Mouse (Mus musculus): ENCODE measurements around the gene Tmem37. TPM values are rescaled to one million over a fixed set of nuclear protein-coding genes. Genes with fewer than 3 reads are reported as not detected.

The Tmem37 gene
- polyA plus RNA-seq, 1 experiment from 2014 or later: 51.3 TPM

- H3K36me3 ChIP-seq: no peaks in the 10 kb centered on the region
- H3K4me1 ChIP-seq (replicated peaks): 0 out of 2 replicates have a peak, but pooled peaks cover 4% of the 10 kb centered on the region
- no peaks in the 10 kb centered on the region for H3K9me3 ChIP-seq
- no peaks in the 10 kb centered on the region for H3K27me3 ChIP-seq (replicated peaks)
- 28% methylated on average over 5 of the region's 5 CpGs for WGBS
- H3K27ac ChIP-seq: no peak overlapping the region
- no peak overlapping the region for H3K4me2 ChIP-seq (replicated peaks)
- H3K9ac ChIP-seq: no peak overlapping the region
- ATAC-seq: no peak
- H3K4me3 ChIP-seq (replicated peaks): no peak overlapping the region
These were observed 15.3 kb upstream of the Tmem37 start for GRCm38 (mm10) chr1:120089180-120089579.

DNA sequence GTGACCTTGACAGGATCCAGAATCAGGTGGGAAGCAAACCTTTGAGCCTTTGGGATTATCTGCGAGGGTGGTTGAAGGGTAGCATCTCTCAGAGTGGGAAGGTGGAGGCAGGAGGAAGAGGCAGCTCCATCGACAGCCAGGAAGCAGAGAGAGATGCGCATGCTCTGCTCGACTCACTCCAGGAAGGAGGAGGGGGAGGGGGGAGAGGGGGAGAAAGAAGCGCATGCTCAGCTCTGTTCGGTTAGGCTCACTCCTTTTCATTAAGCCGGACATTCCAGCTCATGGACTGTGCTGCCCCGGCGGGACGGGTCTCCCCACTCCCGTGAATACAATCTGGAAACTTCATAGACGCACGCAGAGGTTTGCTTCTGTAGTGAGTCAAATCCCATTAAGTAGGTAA lies 12.8 kb upstream of the Tmem37 start:
- Histone ChIP-seq H3K9ac (no peak overlapping the region), H3K36me3 (no peaks in the 10 kb centered on the region), H3K27ac (no peak overlapping the region), H3K4me3 (replicated peaks) (no peak overlapping the region), H3K4me2 (replicated peaks) (no peak overlapping the region), H3K4me1 (replicated peaks) (0 out of 2 replicates have a peak, but pooled peaks cover 8% of the 10 kb centered on the region), H3K9me3 (no peaks in the 10 kb centered on the region), H3K27me3 (replicated peaks) (no peaks in the 10 kb centered on the region)
- WGBS: 59% methylated on average over 13 of the region's 13 CpGs
- no peak for ATAC-seq

- Histone ChIP-seq H3K36me3 (no peaks in the 10 kb centered on the region), H3K27ac (0 out of 2 replicates have a peak overlapping the region, but pooled peaks have one; percentile 17), H3K27me3 (replicated peaks) (no peaks in the 10 kb centered on the region), H3K4me3 (replicated peaks) (no peak overlapping the region), H3K4me1 (replicated peaks) (0 out of 2 replicates have a peak, but pooled peaks cover 8% of the 10 kb centered on the region), H3K9ac (no peak overlapping the region), H3K9me3 (no peaks in the 10 kb centered on the region), H3K4me2 (replicated peaks) (no peak overlapping the region)
- WGBS: 54% methylated on average over 3 of the region's 3 CpGs
- ATAC-seq: peak; percentile 18; the same call in 1 of the 2 replicates
These were observed 11.8 kb upstream of the Tmem37 start for GRCm38 (mm10) chr1:120085696-120086095.

GRCm38 (mm10) chr1:120083921-120084517 lies 10.1 kb upstream of the Tmem37 start:
- no peaks in the 10 kb centered on the region for H3K36me3 ChIP-seq
- WGBS: 28% methylated on average over 5 of the region's 5 CpGs
- H3K27me3 ChIP-seq (replicated peaks): no peaks in the 10 kb centered on the region
- ATAC-seq: peak; percentile 77
- H3K4me3 ChIP-seq (replicated peaks): no peak overlapping the region
- H3K4me2 ChIP-seq (replicated peaks): peak overlapping the region; percentile 45
- H3K9ac ChIP-seq: no peak overlapping the region
- H3K27ac ChIP-seq: peak overlapping the region; percentile 83
- 0 out of 2 replicates have a peak, but pooled peaks cover 8% of the 10 kb centered on the region for H3K4me1 ChIP-seq (replicated peaks)
- H3K9me3 ChIP-seq: no peaks in the 10 kb centered on the region

DNA sequence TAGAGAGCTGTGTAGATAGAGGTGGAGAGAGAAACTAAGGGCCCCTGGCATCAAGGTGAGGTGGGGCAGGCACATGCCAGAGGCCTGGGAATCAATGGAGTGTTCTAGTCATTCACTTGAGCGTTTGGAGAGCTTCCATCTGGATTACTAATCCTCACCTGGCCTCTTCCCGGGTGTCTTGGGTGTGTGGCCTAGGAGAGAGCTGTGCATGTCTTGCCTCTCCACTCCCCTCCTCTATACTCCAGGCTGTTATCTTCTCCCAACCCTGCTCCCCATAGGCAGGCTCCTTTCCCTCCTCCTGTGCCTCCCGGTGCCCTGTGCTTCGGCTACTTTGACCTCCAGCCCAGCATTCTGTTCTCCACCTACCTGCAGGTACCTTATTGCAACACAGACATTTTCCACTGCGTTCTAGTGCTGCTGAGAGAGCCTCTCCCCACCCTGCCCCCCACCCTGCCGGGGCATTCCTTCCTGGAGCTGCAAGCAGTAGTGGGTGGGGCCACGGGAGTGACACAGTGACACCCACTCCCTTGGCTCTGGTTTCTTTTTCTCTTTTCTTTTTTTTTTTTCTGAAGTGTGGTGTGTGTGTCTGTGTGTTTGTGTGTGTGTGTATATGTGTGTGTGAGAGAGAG lies 9.2 kb upstream of the Tmem37 start:
- H3K27ac ChIP-seq: peak overlapping the region; percentile 83
- 10% methylated on average over 7 of the region's 7 CpGs for WGBS
- no peaks in the 10 kb centered on the region for H3K27me3 ChIP-seq (replicated peaks)
- ATAC-seq: peak; percentile 87
- H3K4me3 ChIP-seq (replicated peaks): no peak overlapping the region
- H3K4me1 ChIP-seq (replicated peaks): 0 out of 2 replicates have a peak, but pooled peaks cover 8% of the 10 kb centered on the region
- H3K4me2 ChIP-seq (replicated peaks): peak overlapping the region; percentile 45
- H3K9me3 ChIP-seq: no peaks in the 10 kb centered on the region
- H3K36me3 ChIP-seq: no peaks in the 10 kb centered on the region
- H3K9ac ChIP-seq: no peak overlapping the region

DNA sequence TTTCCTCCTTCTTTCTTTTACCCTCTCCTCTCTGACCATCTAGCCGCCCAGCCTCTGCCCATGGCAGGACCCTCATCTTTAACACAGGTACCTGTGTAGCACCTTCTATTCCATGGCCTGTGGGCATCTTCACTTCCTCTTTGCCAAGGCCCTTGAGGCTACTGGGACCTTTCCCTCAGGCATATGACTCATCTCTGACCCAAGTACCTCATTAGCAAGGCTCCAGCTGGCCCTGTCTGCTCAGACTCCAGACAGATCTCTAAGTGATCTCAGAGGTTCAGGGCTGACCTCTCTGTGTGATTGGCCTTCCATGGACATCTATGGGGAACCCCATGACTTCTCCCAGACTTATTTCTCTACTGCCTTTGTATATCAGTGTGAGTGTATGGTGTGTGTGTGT lies 6.8 kb upstream of the Tmem37 start:
- no peaks in the 10 kb centered on the region for H3K36me3 ChIP-seq
- WGBS: 88% methylated on average over 1 of the region's 1 CpGs

GRCm38 (mm10) chr1:120077746-120078410 lies 4.0 kb upstream of the Tmem37 start:
- Histone ChIP-seq H3K9ac (no peak overlapping the region), H3K36me3 (no peaks in the 10 kb centered on the region), H3K27ac (no peak overlapping the region), H3K4me1 (replicated peaks) (peaks cover 15% of the 10 kb centered on the region), H3K4me2 (replicated peaks) (no peak overlapping the region), H3K9me3 (no peaks in the 10 kb centered on the region), H3K27me3 (replicated peaks) (no peaks in the 10 kb centered on the region), H3K4me3 (replicated peaks) (no peak overlapping the region)
- 31% methylated on average over 9 of the region's 9 CpGs for WGBS
- ATAC-seq: no peak

More for the DNA sequence above, 6.8 kb upstream of the Tmem37 start:
- H3K4me3 ChIP-seq (replicated peaks): no peak overlapping the region
- H3K9ac ChIP-seq: no peak overlapping the region
- H3K27ac ChIP-seq: no peak overlapping the region
- no peak for ATAC-seq
- no peaks in the 10 kb centered on the region for H3K27me3 ChIP-seq (replicated peaks)
- H3K9me3 ChIP-seq: no peaks in the 10 kb centered on the region
- H3K4me1 ChIP-seq (replicated peaks): 0 out of 2 replicates have a peak, but pooled peaks cover 8% of the 10 kb centered on the region
- H3K4me2 ChIP-seq (replicated peaks): no peak overlapping the region

DNA sequence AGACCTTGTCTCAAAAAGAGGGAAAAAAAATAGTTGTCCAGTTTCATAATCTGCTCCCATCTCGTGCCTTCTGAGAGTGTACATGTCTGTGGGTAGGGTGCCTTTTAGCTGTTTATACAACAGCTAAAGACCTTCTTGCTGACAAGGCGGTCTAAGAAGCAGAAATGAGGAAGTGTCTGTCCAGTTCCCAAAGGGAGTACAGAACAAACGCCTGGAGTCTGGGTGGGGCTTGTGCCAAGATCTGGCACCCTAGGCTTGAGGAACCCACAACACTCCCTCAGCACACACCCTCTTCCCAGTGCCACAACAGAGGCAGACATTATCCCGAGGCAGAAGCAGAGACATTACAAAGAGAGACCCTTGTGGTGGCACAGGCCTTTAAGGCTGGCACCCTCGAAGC lies 1.6 kb upstream of the Tmem37 start:
- H3K4me2 ChIP-seq (replicated peaks): no peak overlapping the region
- H3K4me3 ChIP-seq (replicated peaks): no peak overlapping the region
- ATAC-seq: no peak
- H3K4me1 ChIP-seq (replicated peaks): peaks cover 20% of the 10 kb centered on the region
- H3K9me3 ChIP-seq: no peaks in the 10 kb centered on the region
- no peak overlapping the region for H3K27ac ChIP-seq
- no peak overlapping the region for H3K9ac ChIP-seq
- no peaks in the 10 kb centered on the region for H3K27me3 ChIP-seq (replicated peaks)
- WGBS: 66% methylated on average over 5 of the region's 5 CpGs
- H3K36me3 ChIP-seq: no peaks in the 10 kb centered on the region

DNA sequence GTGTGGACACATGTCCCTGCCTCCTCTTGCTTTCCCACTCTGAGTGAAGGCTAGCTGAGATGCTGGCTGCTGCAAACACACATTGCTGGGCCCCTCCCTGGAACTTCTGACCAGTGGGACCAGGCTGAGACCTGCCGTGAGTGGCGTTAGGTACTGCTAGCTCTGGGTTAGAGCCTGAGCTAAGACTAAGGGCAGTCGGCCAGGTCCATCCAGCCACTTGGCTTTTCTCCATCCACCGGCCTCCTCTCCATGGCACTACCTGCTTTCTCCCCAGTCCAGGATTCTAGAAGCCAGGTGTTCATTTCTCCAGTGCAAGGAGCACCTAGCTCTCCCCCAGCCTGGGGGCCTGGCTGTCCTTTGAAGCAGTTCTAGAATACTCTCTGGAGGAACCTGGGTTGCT lies 1.1 kb upstream of the Tmem37 start:
- Histone ChIP-seq H3K4me1 (replicated peaks) (peaks cover 24% of the 10 kb centered on the region), H3K4me3 (replicated peaks) (no peak overlapping the region), H3K27ac (no peak overlapping the region), H3K9ac (no peak overlapping the region), H3K4me2 (replicated peaks) (no peak overlapping the region), H3K27me3 (replicated peaks) (no peaks in the 10 kb centered on the region), H3K9me3 (no peaks in the 10 kb centered on the region), H3K36me3 (no peaks in the 10 kb centered on the region)
- no peak for ATAC-seq
- WGBS: 71% methylated on average over 4 of the region's 4 CpGs

DNA sequence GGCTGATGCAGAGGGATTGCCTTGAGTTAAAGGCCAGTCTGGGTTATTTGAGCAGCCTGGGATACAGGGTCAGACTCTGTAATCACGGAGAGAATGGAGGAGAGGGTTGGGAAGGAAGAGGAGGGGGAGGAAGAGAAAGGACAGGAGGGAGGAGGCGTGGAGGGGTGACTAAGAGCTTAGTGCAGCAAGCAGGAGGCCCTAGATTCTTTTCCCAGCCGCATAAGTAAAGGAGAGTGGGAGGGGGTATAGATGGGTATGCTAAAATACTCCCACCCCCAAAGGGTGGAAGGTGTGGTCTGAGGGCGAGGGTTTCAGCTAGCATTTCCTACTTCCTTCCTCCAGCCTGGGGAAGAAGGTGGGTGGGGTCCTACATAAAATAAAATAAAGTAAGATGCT lies 431 bp upstream of the Tmem37 start:
- peaks cover 24% of the 10 kb centered on the region for H3K4me1 ChIP-seq (replicated peaks)
- H3K27ac ChIP-seq: peak overlapping the region; percentile 54; the same call in 1 of the 2 replicates
- no peaks in the 10 kb centered on the region for H3K9me3 ChIP-seq
- H3K4me2 ChIP-seq (replicated peaks): peak overlapping the region; percentile 81
- no peak overlapping the region for H3K4me3 ChIP-seq (replicated peaks)
- H3K9ac ChIP-seq: no peak overlapping the region
- H3K36me3 ChIP-seq: no peaks in the 10 kb centered on the region
- WGBS: 26% methylated on average over 4 of the region's 4 CpGs
- peak; percentile 6 for ATAC-seq
- H3K27me3 ChIP-seq (replicated peaks): no peaks in the 10 kb centered on the region

DNA sequence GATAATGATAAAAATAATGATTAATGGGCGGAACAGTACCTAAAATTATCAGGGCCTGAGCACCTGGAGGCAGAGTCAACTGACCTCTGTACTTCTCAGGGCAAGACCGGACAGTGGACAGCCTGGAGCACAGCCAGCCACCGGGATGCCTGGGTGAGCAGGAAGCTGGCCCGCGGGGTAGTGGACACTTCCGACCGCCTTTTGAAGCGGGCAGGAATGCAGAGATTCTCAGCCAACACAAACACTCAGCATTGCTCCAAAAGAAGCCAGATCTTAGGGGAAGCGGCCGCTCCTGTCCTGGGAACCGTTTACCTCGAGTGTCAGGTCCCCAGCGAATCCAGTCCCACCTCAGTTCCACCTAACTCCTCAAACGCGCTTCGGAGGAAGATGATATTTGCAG lies 974 bp downstream of the Tmem37 start:
- H3K9ac ChIP-seq: peak overlapping the region; percentile 41; the same call in 1 of the 2 replicates
- no peaks in the 10 kb centered on the region for H3K36me3 ChIP-seq
- H3K27ac ChIP-seq: no peak overlapping the region
- peaks cover 24% of the 10 kb centered on the region for H3K4me1 ChIP-seq (replicated peaks)
- WGBS: 8% methylated on average over 16 of the region's 16 CpGs
- no peaks in the 10 kb centered on the region for H3K9me3 ChIP-seq
- no peaks in the 10 kb centered on the region for H3K27me3 ChIP-seq (replicated peaks)
- peak overlapping the region; percentile 81 for H3K4me2 ChIP-seq (replicated peaks)
- H3K4me3 ChIP-seq (replicated peaks): peak overlapping the region; percentile 44
- no peak for ATAC-seq

- Histone ChIP-seq H3K4me1 (replicated peaks) (peaks cover 24% of the 10 kb centered on the region), H3K4me3 (replicated peaks) (no peak overlapping the region), H3K27me3 (replicated peaks) (no peaks in the 10 kb centered on the region), H3K4me2 (replicated peaks) (no peak overlapping the region), H3K9me3 (no peaks in the 10 kb centered on the region), H3K36me3 (no peaks in the 10 kb centered on the region), H3K27ac (no peak overlapping the region), H3K9ac (no peak overlapping the region)
- ATAC-seq: no peak
- 86% methylated on average over 4 of the region's 4 CpGs for WGBS
These were observed 2.7 kb downstream of the Tmem37 start for GRCm38 (mm10) chr1:120071133-120071532.
